Mouse (Mus musculus) frontal cortex, postnatal 25 days (tissue): Measurements from ENCODE around the gene Anxa2.

Experiments used
- DNase-seq, 2 experiments: peaks; one replicate each; pipeline ENCODE4 v3.0.0; 2022; ENCODE audit warnings: low spot score in 2 of 2

The Anxa2 gene

GRCm38 (mm10) chr9:69511881-69512590 is 58.6 kb downstream of the Anxa2 start:
- DNase-seq = no peak

DNA sequence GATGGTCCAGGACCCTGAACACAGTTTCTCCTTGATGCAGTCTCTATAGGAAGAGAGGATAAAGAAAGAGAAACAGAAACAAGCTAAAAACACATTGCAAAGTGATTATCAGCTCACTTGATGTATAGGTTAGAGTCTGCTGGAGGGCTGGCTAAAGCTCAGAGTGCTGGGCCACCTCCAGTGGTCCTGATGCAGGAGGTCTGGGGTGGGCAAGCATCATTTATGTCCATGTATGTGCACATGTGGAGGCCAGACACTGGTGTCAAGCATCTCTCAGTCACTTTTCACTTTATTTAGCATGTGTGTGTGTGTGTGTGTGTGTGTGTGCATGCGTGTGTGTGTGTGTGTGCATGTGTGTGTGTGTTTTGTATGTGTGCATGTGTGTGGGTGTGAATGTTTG is 59.3 kb downstream of the Anxa2 start:
- no peak for DNase-seq

DNA sequence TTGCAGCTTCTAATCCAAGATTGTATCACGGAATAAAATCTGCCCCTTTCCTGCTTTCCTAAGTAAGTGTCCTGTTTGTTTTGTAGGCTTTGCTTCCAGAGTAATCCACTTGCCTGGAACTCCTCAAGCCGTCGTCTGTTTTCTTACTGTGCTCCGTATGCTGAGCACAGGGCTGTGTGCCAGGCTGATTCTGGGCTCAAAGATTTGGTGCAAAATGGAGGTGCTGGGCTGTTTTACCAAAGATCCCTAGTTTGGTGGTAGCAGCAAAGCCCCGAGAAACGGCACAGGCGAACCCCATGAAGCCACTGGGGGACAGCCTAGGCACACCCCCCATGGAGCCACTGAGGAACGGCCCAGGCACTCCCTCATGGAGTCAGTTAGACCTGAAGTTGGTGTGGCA is 60.8 kb downstream of the Anxa2 start:
- DNase-seq = no peak

DNA sequence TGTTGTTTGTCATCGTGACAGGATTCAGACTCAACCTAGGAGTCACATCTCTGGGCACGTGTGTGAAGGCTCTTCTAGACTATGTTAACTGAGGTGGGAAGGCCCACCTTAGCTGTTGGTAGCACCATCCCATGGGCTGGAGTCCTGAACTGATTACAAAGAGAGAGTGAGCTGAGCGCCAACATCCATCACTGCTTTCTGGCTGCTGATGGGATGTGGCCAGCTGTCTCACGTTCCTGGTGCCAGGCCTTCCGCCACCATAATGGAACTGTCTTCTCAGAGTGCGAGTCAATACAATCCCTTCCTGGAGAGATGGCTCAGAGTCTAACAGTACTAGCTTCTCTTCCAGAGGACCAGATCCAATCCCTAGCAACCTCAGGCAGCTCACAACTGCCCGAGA is 62.0 kb downstream of the Anxa2 start:
- no peak for DNase-seq

GRCm38 (mm10) chr9:69517387-69518035 is 64.1 kb downstream of the Anxa2 start:
- peak; percentile 22 to 65 for DNase-seq
